Mouse (Mus musculus): ENCODE results near the gene Tusc2. TPM values are rescaled to one million over a fixed set of nuclear protein-coding genes. Genes with fewer than 3 reads are reported as not detected.
A peak's percentile ranks its signal among the peaks of the same experiment; 100 is the strongest.

Tusc2 gene
- polyA plus RNA-seq, 1 experiment from 2014 or later: 54.1 TPM

DNA sequence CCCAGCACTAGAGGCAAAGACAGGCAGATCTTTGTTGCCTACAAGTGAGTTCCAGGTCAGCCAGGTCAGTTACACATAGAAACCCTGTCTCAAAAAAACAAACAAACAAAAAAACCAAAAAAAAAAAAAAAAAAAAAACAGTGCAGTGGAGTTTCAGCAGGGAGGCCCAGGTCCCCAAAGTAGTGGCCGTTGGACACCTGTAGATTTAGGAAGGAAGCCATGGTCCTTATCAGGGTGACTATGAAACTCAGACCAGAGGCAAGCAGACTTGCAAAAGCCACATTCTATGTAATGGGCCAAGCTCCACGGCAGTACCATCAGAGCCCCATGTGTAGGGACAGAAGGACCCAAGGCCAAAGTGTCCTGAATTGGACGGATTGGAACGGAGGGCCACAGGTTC is 18.5 kb downstream of the Tusc2 start:
- Histone ChIP-seq H3K4me3 (peak overlapping the region; percentile 58), H3K36me3 (peaks cover 13% of the 10 kb centered on the region), H3K27me3 (no peaks in the 10 kb centered on the region), H3K27ac (peak overlapping the region; percentile 90), H3K4me1 (peaks cover 34% of the 10 kb centered on the region), H3K9me3 (no peaks in the 10 kb centered on the region), H3K4me2 (replicated peaks) (peak overlapping the region; percentile 84), H3K9ac (peak overlapping the region; percentile 63)
- no peak for ATAC-seq (ENCODE audit: insufficient number of reproducible peaks, insufficient read depth, low FRiP score, low TSS enrichment)
- 71% methylated on average over 4 of the region's 4 CpGs for WGBS

- H3K4me3 ChIP-seq: no peak overlapping the region
Measured at GRCm38 (mm10) chr9:107582509-107583062, 19.5 kb downstream of the Tusc2 start.

GRCm38 (mm10) chr9:107583174-107583573 is 20.1 kb downstream of the Tusc2 start:
- 91% methylated on average over 14 of the region's 14 CpGs for WGBS
- ATAC-seq (ENCODE audit: insufficient number of reproducible peaks, insufficient read depth, low FRiP score, low TSS enrichment): no peak
- Histone ChIP-seq H3K4me1 (peaks cover 25% of the 10 kb centered on the region), H3K4me3 (no peak overlapping the region), H3K27me3 (no peaks in the 10 kb centered on the region), H3K9me3 (no peaks in the 10 kb centered on the region), H3K9ac (no peak overlapping the region), H3K36me3 (peaks cover 13% of the 10 kb centered on the region), H3K4me2 (replicated peaks) (no peak overlapping the region), H3K27ac (no peak overlapping the region)

More at GRCm38 (mm10) chr9:107582509-107583062, 19.5 kb downstream of the Tusc2 start:
- H3K36me3 ChIP-seq: peaks cover 13% of the 10 kb centered on the region
- H3K9me3 ChIP-seq: no peaks in the 10 kb centered on the region
- H3K27ac ChIP-seq: no peak overlapping the region
- no peak for ATAC-seq (ENCODE audit: insufficient number of reproducible peaks, insufficient read depth, low FRiP score, low TSS enrichment)
- WGBS: 90% methylated on average over 7 of the region's 7 CpGs
- no peaks in the 10 kb centered on the region for H3K27me3 ChIP-seq
- H3K4me2 ChIP-seq (replicated peaks): no peak overlapping the region
- no peak overlapping the region for H3K9ac ChIP-seq
- H3K4me1 ChIP-seq: peaks cover 26% of the 10 kb centered on the region

DNA sequence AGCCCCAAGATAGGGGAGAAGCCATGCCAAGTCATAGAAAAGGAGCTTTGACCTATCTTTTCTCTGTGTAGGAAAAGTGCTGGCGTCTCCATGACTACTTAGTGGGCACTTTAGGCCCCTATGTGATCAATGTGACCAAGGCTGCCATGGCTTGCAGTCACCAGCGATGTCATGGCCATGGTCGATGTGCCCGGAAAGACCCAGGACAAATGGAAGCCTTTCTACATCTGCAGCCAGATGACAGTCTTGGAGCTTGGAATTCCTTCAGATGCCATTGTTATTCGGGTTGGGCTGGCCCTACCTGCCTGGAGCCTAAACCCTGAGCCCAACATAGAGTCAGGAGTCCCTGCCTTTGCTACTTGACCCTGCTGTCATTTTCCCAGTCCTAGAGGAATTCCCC is 23.4 kb downstream of the Tusc2 start:
- no peak overlapping the region for H3K4me3 ChIP-seq
- H3K27ac ChIP-seq: no peak overlapping the region
- no peak for ATAC-seq (ENCODE audit: insufficient number of reproducible peaks, insufficient read depth, low FRiP score, low TSS enrichment)
- peaks cover 36% of the 10 kb centered on the region for H3K36me3 ChIP-seq
- H3K4me1 ChIP-seq: peaks cover 19% of the 10 kb centered on the region
- H3K4me2 ChIP-seq (replicated peaks): no peak overlapping the region
- no peak overlapping the region for H3K9ac ChIP-seq
- H3K9me3 ChIP-seq: no peaks in the 10 kb centered on the region
- no peaks in the 10 kb centered on the region for H3K27me3 ChIP-seq
- 88% methylated on average over 5 of the region's 5 CpGs for WGBS

DNA sequence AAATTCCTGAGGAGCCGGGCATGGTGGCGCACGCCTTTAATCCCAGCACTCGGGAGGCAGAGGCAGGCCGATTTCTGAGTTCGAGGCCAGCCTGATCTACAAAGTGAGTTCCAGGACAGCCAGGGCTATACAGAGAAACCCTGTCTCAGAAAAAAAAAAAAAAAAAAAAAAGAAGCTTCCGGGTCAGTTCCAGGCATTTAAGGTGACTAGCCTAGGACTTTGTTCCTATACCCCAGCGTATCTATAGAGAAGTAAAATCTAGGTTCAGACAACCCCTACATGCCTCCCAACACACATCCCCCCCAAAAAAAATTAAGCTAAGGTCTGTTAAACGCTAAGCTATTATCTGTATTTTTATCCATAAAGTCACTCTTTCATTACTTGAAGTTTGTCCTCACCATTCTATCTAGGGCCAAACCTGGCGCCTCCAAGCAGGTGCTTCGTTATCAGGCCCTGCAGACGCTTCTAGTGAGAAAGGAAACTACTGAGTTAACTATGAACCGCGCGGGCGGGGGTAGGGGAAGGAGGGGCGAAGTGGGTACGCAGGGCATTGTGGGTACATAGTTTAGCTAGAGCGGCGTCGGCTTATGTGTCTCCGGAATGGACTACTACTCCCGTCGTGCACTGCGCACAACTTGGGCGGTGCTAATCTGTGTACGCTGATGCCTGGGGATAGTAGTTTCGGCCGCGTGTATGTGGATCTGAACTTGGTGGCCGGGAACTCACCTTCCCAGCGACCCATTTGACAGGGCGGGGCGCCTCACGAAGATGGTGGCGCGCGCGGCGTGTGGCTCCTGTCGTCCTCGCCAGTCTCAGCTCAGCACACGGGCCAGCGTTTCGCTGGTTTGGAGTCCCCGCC is 24.1 kb downstream of the Tusc2 start, which contains the start of gene Ifrd2:
Ifrd2 (plus strand) TSS at position 669 of the 859 bp plus-strand sequence.
- Histone ChIP-seq H3K27ac (peak within 1 kb of the TSS; percentile 46; the same call in 1 of the 2 replicates), H3K9ac (peak within 1 kb of the TSS; percentile 57), H3K36me3 (peaks cover 43% of the 10 kb centered on the region), H3K4me3 (peak within 1 kb of the TSS; percentile 85), H3K4me1 (peaks cover 14% of the 10 kb centered on the region), H3K27me3 (no peaks in the 10 kb centered on the region), H3K9me3 (no peaks in the 10 kb centered on the region), H3K4me2 (replicated peaks) (peak within 1 kb of the TSS; percentile 73)
- ATAC-seq (ENCODE audit: insufficient number of reproducible peaks, insufficient read depth, low FRiP score, low TSS enrichment): peak; percentile 96
- 14% methylated on average over 46 of the region's 46 CpGs for WGBS

- Histone ChIP-seq H3K4me1 (peaks cover 12% of the 10 kb centered on the region), H3K27me3 (no peaks in the 10 kb centered on the region), H3K4me3 (peak overlapping the region; percentile 85), H3K27ac (peak overlapping the region; percentile 46; the same call in 1 of the 2 replicates), H3K36me3 (peaks cover 45% of the 10 kb centered on the region), H3K9me3 (no peaks in the 10 kb centered on the region), H3K4me2 (replicated peaks) (peak overlapping the region; percentile 73), H3K9ac (peak overlapping the region; percentile 57)
- WGBS: 5% methylated on average over 33 of the region's 33 CpGs
- no peak for ATAC-seq (ENCODE audit: insufficient number of reproducible peaks, insufficient read depth, low FRiP score, low TSS enrichment)
Measured at GRCm38 (mm10) chr9:107587833-107588639, 25.0 kb downstream of the Tusc2 start.

GRCm38 (mm10) chr9:107590058-107590772 is 27.2 kb downstream of the Tusc2 start:
- H3K4me2 ChIP-seq (replicated peaks): no peak overlapping the region
- peaks cover 56% of the 10 kb centered on the region for H3K36me3 ChIP-seq
- ATAC-seq (ENCODE audit: insufficient number of reproducible peaks, insufficient read depth, low FRiP score, low TSS enrichment): no peak
- 90% methylated on average over 25 of the region's 25 CpGs for WGBS
- no peaks in the 10 kb centered on the region for H3K9me3 ChIP-seq
- no peak overlapping the region for H3K9ac ChIP-seq
- H3K4me3 ChIP-seq: no peak overlapping the region
- H3K27me3 ChIP-seq: no peaks in the 10 kb centered on the region
- no peak overlapping the region for H3K27ac ChIP-seq
- H3K4me1 ChIP-seq: peaks cover 12% of the 10 kb centered on the region

GRCm38 (mm10) chr9:107590773-107591060 is 27.7 kb downstream of the Tusc2 start:
- H3K9me3 ChIP-seq: no peaks in the 10 kb centered on the region
- WGBS: 94% methylated on average over 6 of the region's 6 CpGs
- peaks cover 12% of the 10 kb centered on the region for H3K4me1 ChIP-seq
- no peaks in the 10 kb centered on the region for H3K27me3 ChIP-seq
- ATAC-seq (ENCODE audit: insufficient number of reproducible peaks, insufficient read depth, low FRiP score, low TSS enrichment): no peak
- H3K4me2 ChIP-seq (replicated peaks): no peak overlapping the region
- no peak overlapping the region for H3K27ac ChIP-seq
- no peak overlapping the region for H3K4me3 ChIP-seq
- no peak overlapping the region for H3K9ac ChIP-seq
- peaks cover 56% of the 10 kb centered on the region for H3K36me3 ChIP-seq

DNA sequence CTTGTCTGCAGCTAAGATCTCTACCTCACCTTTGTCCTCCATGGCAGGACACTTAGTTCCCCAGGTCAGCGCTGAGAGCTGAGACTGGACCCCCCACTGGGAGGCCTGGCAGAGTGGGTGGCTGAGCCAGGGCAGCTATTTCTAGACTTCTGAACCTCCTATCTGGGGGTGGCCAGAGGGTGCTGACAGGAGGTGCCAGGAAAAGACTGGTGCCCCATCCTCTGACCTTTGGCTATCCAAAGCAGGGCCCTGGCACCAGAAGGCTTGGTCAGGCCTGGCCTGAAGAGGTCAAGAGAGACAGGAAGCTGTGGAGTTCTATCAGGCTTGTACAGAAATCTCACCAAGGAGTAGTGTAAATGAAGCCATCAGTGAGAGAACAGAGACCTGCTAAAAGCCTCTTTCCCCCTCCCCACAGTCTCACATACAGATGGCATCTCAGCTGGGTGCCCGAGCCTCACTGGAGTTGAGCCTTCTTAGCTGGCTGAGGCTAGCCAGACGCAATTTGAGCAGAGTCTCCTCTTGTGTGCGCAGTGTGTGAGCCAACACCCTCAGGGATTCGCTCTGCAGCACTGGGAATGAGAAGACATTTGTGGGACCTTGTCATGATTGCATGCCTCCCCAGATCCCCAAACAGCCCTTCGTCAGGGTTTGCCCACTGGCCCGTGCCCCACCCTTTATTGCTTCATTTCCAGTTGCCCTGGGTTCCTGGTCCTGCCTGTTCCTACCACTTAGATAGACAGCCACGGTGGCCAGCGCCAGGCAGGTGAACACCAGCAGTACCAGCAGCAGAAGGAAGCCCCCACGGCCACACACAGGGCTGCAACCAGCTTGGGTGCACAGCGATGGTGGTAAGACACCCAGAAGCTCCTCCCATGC is 30.3 kb downstream of the Tusc2 start:
- WGBS: 83% methylated on average over 11 of the region's 11 CpGs
- Histone ChIP-seq H3K27ac (no peak overlapping the region), H3K9me3 (no peaks in the 10 kb centered on the region), H3K4me1 (peaks cover 7% of the 10 kb centered on the region), H3K4me2 (replicated peaks) (no peak overlapping the region), H3K4me3 (no peak overlapping the region), H3K27me3 (no peaks in the 10 kb centered on the region), H3K36me3 (peaks cover 56% of the 10 kb centered on the region), H3K9ac (no peak overlapping the region)
- no peak for ATAC-seq (ENCODE audit: insufficient number of reproducible peaks, insufficient read depth, low FRiP score, low TSS enrichment)

DNA sequence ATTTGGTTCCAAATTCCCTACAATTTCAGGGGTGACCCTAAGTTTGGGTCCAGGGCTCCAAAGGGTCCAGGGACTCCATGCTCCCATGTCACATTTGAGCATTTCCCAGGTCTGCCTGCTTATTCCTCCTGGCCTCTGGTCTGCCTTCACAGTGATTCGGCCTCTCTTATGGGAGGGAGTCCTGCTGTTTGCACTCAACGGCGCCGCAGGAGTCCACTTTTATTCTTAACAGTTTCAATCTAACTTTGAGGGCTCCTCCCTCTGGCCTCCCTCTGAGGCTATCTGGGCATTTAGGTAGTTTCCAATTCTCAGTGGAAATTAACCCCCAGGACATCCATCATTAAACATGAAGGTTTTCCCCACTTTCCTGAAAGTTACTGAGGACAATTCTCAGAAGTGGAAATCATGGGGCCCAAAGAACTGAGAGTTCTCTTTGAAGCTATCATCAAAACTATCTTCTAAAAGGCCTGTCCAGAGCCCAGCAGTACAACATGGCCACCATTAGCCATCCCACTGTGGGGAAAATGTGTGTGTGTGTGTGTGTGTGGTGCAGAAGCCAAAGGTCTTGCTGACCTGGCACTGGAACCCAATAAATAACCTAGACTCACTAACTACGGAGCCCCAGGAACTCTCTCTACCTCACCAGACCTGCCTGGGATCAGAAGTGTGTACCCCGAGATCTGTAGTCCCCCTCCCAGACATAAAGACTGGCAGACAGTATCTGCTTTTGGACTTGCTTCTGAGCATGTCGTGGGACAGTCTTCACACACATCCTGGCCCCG is 31.4 kb downstream of the Tusc2 start:
- no peaks in the 10 kb centered on the region for H3K27me3 ChIP-seq

More for the DNA sequence above, 31.4 kb downstream of the Tusc2 start:
- WGBS: 80% methylated on average over 8 of the region's 8 CpGs
- no peak for ATAC-seq (ENCODE audit: insufficient number of reproducible peaks, insufficient read depth, low FRiP score, low TSS enrichment)
- Histone ChIP-seq H3K4me2 (replicated peaks) (no peak overlapping the region), H3K4me3 (no peak overlapping the region), H3K9me3 (no peaks in the 10 kb centered on the region), H3K4me1 (no peaks in the 10 kb centered on the region), H3K27ac (no peak overlapping the region), H3K36me3 (peaks cover 54% of the 10 kb centered on the region), H3K9ac (no peak overlapping the region)

All from embryonic facial prominence, embryonic 12.5 days (tissue).